Mouse (Mus musculus) testis, adult 2 months (tissue): ENCODE measurements around the gene Sgta.

Experiments used
- CTCF ChIP-seq: fragments of 200-500 bp; IDR thresholded peaks from 2 replicates; pipeline ENCODE4 v1.5.1; 2012; ENCODE audit warnings: low read depth, mild to moderate bottlenecking, inconsistent platforms, low read length, moderate library complexity; ENCODE audit not compliant: control insufficient read depth, insufficient read depth, insufficient replicate concordance
- POLR2A ChIP-seq: fragments of 200-500 bp; IDR thresholded peaks from 2 replicates; pipeline ENCODE4 v1.6.1; 2012; ENCODE audit warnings: low read depth, mild to moderate bottlenecking, inconsistent platforms, low read length, moderate library complexity; ENCODE audit not compliant: control insufficient read depth

DNA sequence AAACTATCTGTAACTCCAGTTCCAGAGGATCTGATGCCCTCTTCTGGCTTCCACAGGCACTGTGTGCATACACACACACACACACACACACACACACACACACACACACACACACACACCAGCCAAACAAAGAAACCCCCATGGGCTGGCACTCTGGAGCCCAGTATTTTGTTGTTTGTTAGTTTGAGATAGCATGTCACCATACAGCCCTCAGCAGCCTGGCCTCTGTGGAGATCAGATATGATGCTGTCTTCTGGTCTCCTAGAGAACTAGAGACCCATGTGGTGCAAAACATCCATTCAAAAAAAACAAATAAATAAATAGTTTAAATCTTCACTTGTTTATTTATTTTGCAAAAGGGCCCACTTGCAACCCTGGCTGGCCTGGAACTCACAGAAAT is 31.8 kb downstream of the Sgta start:
- TF ChIP-seq CTCF, result no peak
- no peak for TF ChIP-seq POLR2A
